Mouse (Mus musculus) CH12.LX (cell line): ENCODE results near the gene Wwtr1.

ENCODE experiments used
- CHD1 ChIP-seq: IDR thresholded peaks from 2 replicates; pipeline ENCODE4 v1.6.1; 2012; ENCODE audit warnings: low read depth, low read length, improper control_type of control experiment, inconsistent platforms
- CTCF ChIP-seq, 2 experiments: IDR thresholded peaks in 1 of 2; conservative IDR thresholded peaks in 1 of 2; 2 replicates each; pipeline ENCODE4 v1.5.1; 2011 to 2012; ENCODE audit warnings: low read depth in 2 of 2, low read length in 2 of 2, improper control_type of control experiment in 1 of 2, inconsistent platforms in 1 of 2, mild to moderate bottlenecking in 1 of 2, moderate library complexity in 1 of 2
- RAD21 ChIP-seq: IDR thresholded peaks from 2 replicates; pipeline ENCODE4 v1.6.1; 2011; ENCODE audit warnings: low read depth, mild to moderate bottlenecking, low read length, improper control_type of control experiment, moderate library complexity
- UBTF ChIP-seq: IDR thresholded peaks from 2 replicates; pipeline ENCODE4 v1.6.1; 2012; ENCODE audit warnings: low read depth, mild to moderate bottlenecking, inconsistent platforms, low read length, improper control_type of control experiment, moderate library complexity

GRCm38 (mm10) chr3:57504756-57505155, 71.0 kb downstream of the Wwtr1 start:
- TF ChIP-seq UBTF (no peak), CTCF (conservative IDR thresholded peaks at IDR 0.05 in 1 of 2, IDR thresholded peaks at IDR 0.05 in 1 of 2; ENCODE audit: low read depth in 2 of 2, low read length in 2 of 2) (no peak), CHD1 (no peak), RAD21 (no peak)
